Mouse (Mus musculus) limb, embryonic 15.5 days (tissue): ENCODE results near the gene Aldh18a1. TPM values are rescaled to one million over a fixed set of nuclear protein-coding genes. Genes with fewer than 3 reads are reported as not detected.

ENCODE experiments used
- ATAC-seq: fragments of 200-750 bp; cut with Nextera tagmentation; 2 replicates; pipeline ENCODE4 v1.8.0; 2017; ENCODE audit warnings: low read depth, moderate TSS enrichment; ENCODE audit not compliant: insufficient number of reproducible peaks, low FRiP score, low TSS enrichment
- H3K27ac ChIP-seq: fragments of 300-500 bp; sonication (generic); 2 replicates; pipeline ENCODE4 v1.5.1; 2015; ENCODE audit warnings: moderate library complexity, mild to moderate bottlenecking, inconsistent platforms
- H3K27me3 ChIP-seq: fragments of 300-500 bp; sonication (generic); 2 replicates; pipeline ENCODE4 v1.6.1; 2015; ENCODE audit warnings: inconsistent platforms
- H3K36me3 ChIP-seq: fragments of 300-500 bp; sonication (generic); 2 replicates; pipeline ENCODE4 v1.6.1; 2015; ENCODE audit warnings: inconsistent platforms
- H3K4me1 ChIP-seq: fragments of 300-500 bp; sonication (generic); 2 replicates; pipeline ENCODE4 v1.6.1; 2015; ENCODE audit warnings: inconsistent platforms
- H3K4me2 ChIP-seq: fragments of 300-500 bp; sonication (generic); 2 replicates; pipeline ENCODE4 v1.6.1; 2015; ENCODE audit warnings: mild to moderate bottlenecking, inconsistent platforms
- H3K4me3 ChIP-seq: fragments of 300-500 bp; sonication (generic); 2 replicates; pipeline ENCODE4 v1.5.1; 2015; ENCODE audit warnings: mild to moderate bottlenecking, inconsistent platforms
- H3K9ac ChIP-seq: fragments of 300-500 bp; sonication (generic); 2 replicates; pipeline ENCODE4 v1.6.1; 2015; ENCODE audit warnings: inconsistent platforms
- H3K9me3 ChIP-seq: fragments of 300-500 bp; sonication (generic); 2 replicates; pipeline ENCODE4 v1.6.1; 2016; ENCODE audit warnings: inconsistent platforms
- WGBS: fragments of 180-500 bp; shearing (Covaris S2); methylation state at CpG from one replicate; pipeline ENCODE4 v1.1.7; 2015; 5-methylcytosine and 5-hydroxymethylcytosine counted together
- polyA plus RNA-seq: library from polyadenylated mRNA; unstranded; fragments of >200 nt; fragmentation: Nextera tagmentation; extraction: Ambion mirVana; gene quantifications from 2 replicates; pipeline ENCODE4 v1.2.1, GENCODE M21; 2015

The Aldh18a1 gene
- polyA plus RNA-seq, 1 experiment from 2014 or later: 78.0 TPM

DNA sequence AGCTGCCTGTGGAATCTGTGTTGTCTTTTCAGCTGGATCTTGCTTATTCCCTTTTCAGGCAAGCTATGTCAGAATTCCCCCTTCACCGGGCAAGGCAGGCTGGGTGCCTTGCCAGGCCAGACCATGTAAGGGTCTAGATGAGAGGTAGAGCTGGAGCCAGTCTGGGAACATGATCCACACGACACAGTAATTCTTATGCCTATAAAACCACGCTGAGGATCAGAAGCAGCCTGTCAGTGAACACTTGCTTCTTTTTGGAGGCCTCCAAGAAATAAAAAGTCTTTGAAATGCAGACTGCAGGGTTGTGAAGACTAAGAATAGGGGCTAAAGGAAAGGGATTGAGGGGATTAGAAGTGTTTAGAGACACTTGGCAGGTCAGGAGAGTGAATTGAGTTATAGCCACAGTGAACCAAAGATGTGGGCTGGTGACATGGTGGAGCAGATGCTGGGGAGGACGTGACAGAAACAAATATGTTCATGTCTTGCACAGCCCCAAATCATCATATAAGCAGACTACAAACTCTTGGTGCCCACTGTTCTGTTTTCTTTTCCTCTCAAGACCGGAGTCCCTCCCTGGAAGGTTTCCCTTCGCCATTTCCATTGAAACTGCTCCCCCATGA, 38.6 kb downstream of the Aldh18a1 start:
- Histone ChIP-seq H3K9ac (no peak overlapping the region), H3K4me2 (no peak overlapping the region), H3K27ac (no peak overlapping the region), H3K9me3 (no peaks in the 10 kb centered on the region), H3K36me3 (peaks cover 34% of the 10 kb centered on the region), H3K4me1 (0 out of 2 replicates have a peak, but pooled peaks cover 9% of the 10 kb centered on the region), H3K4me3 (no peak overlapping the region), H3K27me3 (no peaks in the 10 kb centered on the region)
- ATAC-seq: no peak
- 54% methylated on average over 6 of the region's 6 CpGs for WGBS

DNA sequence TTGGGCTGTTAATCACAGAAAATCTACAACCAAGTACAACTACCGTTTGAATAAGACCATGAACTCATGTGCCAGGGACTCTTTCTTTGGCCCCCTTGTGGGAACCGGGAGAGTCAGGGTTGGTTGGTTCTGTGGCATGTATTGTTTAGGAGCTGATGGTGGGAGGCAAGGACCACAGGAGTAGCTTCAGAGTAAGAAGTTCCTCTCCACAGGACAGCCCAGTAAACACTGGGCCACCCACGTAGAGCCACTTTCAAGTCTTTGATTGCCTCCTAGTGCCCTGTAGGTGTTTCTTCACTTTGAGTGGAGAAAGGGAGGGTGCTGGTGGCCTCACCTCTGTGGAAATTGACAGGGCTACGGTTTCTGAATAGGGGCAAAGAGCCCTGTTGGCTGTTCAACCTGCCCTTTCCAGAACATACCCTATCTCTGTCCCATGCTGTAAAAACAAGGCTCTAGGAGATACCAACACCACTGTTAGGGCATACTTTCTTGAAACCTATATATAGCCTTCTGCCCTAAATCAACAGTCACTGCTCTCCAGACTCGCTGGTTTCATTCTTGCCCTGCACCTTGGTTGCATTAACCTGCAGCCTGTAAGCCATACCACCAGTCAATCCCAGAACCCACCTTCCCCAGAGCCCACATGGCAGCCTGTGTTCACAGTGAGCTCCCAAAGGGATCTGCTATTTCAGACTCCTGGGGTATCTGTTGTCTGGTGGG, 39.3 kb downstream of the Aldh18a1 start:
- no peaks in the 10 kb centered on the region for H3K27me3 ChIP-seq
- WGBS: 38% methylated on average over 5 of the region's 5 CpGs
- H3K4me2 ChIP-seq: no peak overlapping the region
- H3K27ac ChIP-seq: no peak overlapping the region
- H3K9me3 ChIP-seq: no peaks in the 10 kb centered on the region
- 0 out of 2 replicates have a peak, but pooled peaks cover 9% of the 10 kb centered on the region for H3K4me1 ChIP-seq
- no peak for ATAC-seq
- H3K36me3 ChIP-seq: peaks cover 28% of the 10 kb centered on the region
- no peak overlapping the region for H3K4me3 ChIP-seq
- H3K9ac ChIP-seq: no peak overlapping the region

DNA sequence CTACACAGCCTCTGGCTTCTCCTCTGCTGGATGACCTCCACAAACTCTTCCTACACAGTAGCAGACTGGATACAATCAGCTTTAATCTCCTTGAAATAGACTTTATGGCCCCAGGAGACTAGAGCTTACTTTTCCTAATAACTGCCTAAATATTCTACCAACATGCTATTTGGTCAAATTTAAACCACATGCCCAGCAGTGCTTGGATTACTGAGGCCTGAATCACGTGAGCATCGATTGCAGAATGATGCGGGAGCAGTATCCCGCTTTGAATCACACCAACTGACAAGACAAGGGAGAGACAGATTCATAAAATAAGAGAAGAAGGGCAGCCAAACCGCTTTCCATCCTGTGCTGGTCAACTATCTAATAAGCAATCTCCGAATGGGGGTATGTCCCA, 39.9 kb downstream of the Aldh18a1 start:
- Histone ChIP-seq H3K27me3 (no peaks in the 10 kb centered on the region), H3K4me2 (no peak overlapping the region), H3K36me3 (peaks cover 22% of the 10 kb centered on the region), H3K9ac (no peak overlapping the region), H3K4me3 (no peak overlapping the region), H3K27ac (no peak overlapping the region), H3K4me1 (0 out of 2 replicates have a peak, but pooled peaks cover 9% of the 10 kb centered on the region), H3K9me3 (no peaks in the 10 kb centered on the region)
- WGBS: 66% methylated on average over 6 of the region's 6 CpGs
- ATAC-seq: no peak

DNA sequence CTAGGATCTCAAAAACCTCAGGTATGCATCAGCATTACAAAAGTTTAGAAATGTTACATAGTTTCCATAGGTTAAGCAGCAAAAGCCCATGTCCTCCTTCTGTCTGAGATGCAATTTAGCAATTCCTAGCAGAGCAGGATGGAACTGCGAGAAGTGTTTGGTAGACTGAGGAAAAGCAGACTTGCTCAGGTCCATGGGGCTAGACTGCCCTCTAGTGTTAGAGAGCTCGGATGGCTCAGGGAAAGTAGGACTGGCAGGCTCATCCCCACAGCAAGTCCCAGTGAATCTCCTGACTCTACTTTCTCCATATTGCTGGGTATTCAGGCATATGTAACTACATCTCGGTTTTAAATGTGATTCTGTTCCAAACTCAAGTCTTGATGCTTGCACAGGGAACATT, 43.4 kb downstream of the Aldh18a1 start:
- no peak for ATAC-seq
- no peaks in the 10 kb centered on the region for H3K9me3 ChIP-seq
- WGBS: 5% methylated on average over 3 of the region's 3 CpGs
- H3K4me1 ChIP-seq: 0 out of 2 replicates have a peak, but pooled peaks cover 9% of the 10 kb centered on the region
- H3K27ac ChIP-seq: no peak overlapping the region
- no peak overlapping the region for H3K4me2 ChIP-seq
- H3K27me3 ChIP-seq: no peaks in the 10 kb centered on the region
- H3K4me3 ChIP-seq: no peak overlapping the region
- no peak overlapping the region for H3K9ac ChIP-seq
- no peaks in the 10 kb centered on the region for H3K36me3 ChIP-seq

DNA sequence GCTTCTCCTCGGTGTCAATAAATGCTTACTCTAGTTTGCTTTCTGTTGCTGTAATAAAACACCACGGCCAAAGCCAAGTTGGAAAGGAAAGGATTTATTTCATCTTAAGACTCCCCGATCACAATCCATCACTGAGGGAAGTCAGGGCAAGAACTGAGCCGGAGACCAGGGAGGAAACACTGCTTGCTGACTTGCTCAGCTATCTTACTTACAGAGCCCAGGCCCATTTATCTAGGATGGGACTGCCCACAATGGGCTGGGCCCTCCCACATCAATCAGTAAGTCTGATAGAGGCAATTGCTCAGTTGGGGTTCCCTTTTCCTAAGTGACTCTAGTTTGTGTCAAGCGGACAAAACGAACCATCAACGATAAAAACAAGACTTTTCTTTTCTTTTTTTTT, 45.5 kb downstream of the Aldh18a1 start:
- Histone ChIP-seq H3K4me1 (no peaks in the 10 kb centered on the region), H3K27ac (no peak overlapping the region), H3K36me3 (no peaks in the 10 kb centered on the region), H3K4me2 (no peak overlapping the region), H3K4me3 (no peak overlapping the region), H3K27me3 (no peaks in the 10 kb centered on the region), H3K9me3 (no peaks in the 10 kb centered on the region), H3K9ac (no peak overlapping the region)
- no peak for ATAC-seq
- 74% methylated on average over 7 of the region's 7 CpGs for WGBS

DNA sequence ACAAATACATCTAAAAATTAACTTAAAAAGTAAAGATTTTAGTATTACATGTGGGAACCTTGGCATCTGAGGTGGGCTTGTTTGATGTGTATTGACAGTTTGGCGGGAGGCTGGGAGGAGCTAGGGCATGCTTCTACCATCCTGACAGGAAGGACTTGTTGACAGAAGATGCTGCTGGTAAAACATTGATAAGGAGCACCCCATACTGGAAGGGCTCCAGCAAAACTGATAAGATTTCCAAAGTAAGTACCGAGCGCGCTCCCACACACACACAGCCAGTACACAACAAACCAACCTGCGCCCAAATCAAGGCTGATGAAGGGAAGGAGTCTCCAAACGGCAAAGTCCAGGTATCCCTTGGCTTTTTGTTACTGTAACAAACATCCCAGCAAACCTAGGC, 51.7 kb downstream of the Aldh18a1 start:
- Histone ChIP-seq H3K36me3 (no peaks in the 10 kb centered on the region), H3K4me2 (no peak overlapping the region), H3K27ac (no peak overlapping the region), H3K9ac (no peak overlapping the region), H3K27me3 (no peaks in the 10 kb centered on the region), H3K4me1 (no peaks in the 10 kb centered on the region), H3K4me3 (no peak overlapping the region), H3K9me3 (no peaks in the 10 kb centered on the region)
- no peak for ATAC-seq
- WGBS: 87% methylated on average over 6 of the region's 6 CpGs

DNA sequence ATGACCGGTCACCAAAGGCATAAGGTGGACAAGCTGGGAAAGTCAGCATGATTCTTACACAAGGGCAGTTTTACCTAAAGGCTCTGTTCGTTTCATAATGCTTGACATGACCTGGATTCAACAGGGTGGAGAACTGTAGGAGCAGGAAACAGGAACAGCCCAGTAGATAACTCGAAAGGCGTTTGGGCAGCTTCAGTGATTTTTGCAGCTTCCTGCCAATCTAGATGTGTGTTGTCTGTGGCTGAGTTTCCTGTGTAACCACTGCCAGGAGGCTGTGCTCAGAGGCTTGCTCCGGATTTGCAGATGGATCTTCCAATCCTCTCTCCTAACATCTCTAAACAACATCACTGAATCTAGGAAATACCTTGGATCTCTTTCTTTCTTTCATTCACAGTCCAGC, 55.7 kb downstream of the Aldh18a1 start:
- ATAC-seq: no peak
- no peak overlapping the region for H3K9ac ChIP-seq
- H3K27me3 ChIP-seq: no peaks in the 10 kb centered on the region
- H3K4me3 ChIP-seq: no peak overlapping the region
- 85% methylated on average over 5 of the region's 5 CpGs for WGBS
- no peak overlapping the region for H3K27ac ChIP-seq
- H3K9me3 ChIP-seq: no peaks in the 10 kb centered on the region
- no peaks in the 10 kb centered on the region for H3K4me1 ChIP-seq
- no peaks in the 10 kb centered on the region for H3K36me3 ChIP-seq
- H3K4me2 ChIP-seq: no peak overlapping the region

DNA sequence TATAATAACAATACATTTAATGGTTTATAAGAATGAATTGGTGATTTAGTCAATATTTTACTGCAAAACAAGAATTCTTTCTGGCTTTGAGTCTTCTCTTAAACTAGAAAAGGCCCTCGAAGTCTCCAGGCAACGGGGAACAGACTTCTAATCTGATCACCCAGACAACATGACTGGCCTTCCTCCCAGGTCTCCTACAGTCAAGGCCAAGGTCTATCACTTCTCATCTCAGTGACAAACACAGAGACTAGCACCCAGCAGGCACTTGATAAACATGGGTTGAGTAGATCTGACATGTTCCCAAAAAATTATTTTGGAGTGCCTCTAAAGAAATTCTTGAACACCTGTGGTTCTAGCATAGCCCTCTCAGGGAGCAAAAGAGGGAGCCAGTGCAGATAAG, 57.9 kb downstream of the Aldh18a1 start:
- H3K27me3 ChIP-seq: no peaks in the 10 kb centered on the region
- no peak overlapping the region for H3K9ac ChIP-seq
- no peak for ATAC-seq
- no peak overlapping the region for H3K4me2 ChIP-seq
- H3K36me3 ChIP-seq: no peaks in the 10 kb centered on the region
- H3K4me1 ChIP-seq: no peaks in the 10 kb centered on the region
- 86% methylated on average over 2 of the region's 2 CpGs for WGBS
- H3K4me3 ChIP-seq: no peak overlapping the region
- H3K27ac ChIP-seq: no peak overlapping the region
- H3K9me3 ChIP-seq: no peaks in the 10 kb centered on the region

DNA sequence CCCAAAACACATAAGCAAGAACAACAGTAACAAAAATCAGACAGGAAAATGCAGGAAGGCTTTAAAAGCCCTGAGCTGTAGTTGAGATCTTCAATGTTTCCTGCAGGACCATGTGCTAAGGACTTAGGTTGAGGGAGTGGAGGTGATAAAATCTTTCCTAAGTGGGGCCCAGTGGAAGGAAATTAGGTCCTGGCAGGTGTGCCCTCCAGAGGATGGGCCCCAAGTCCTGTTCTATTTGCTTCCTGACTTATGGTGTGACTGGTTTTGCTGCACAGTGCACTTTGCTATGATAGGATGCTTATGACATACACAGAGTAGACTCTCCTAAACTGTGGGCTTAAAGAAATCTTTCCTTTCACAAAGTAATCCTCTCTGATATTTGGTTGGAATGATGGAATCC, 60.0 kb downstream of the Aldh18a1 start:
- Histone ChIP-seq H3K4me1 (no peaks in the 10 kb centered on the region), H3K27ac (no peak overlapping the region), H3K4me3 (no peak overlapping the region), H3K9ac (no peak overlapping the region), H3K4me2 (no peak overlapping the region), H3K36me3 (no peaks in the 10 kb centered on the region), H3K27me3 (no peaks in the 10 kb centered on the region), H3K9me3 (no peaks in the 10 kb centered on the region)
- no peak for ATAC-seq

DNA sequence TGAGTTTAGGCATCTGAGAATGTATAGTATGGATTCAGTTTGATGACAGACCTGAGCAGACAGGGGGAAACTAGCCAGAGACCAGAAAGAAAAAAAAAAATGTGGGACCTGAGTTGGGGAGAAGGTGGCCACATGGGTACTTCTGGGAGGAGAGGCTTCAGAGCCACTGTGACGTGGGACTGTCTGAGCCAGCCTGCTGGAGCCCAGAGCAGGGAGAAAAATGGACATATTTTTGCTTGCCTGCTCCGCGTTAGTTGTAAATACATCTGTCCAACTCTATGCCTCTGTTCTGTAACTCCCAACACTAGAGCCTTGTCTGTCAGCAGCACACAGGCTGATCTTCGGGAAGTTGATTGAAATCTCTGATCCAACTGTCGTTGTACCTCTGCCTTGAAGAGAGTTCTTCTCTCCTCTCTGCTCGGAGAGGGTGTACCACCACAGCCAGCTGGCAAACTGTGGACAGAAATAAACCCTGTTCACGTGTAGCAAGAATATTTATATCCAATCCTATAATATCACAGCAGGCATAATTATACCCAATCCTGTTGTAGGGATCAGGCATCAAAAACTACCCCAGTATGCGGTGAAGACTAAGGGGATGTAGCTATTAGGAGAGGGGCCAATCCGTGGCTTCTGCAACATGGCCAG, 61.8 kb downstream of the Aldh18a1 start:
- Histone ChIP-seq H3K4me1 (no peaks in the 10 kb centered on the region), H3K27me3 (no peaks in the 10 kb centered on the region), H3K36me3 (no peaks in the 10 kb centered on the region), H3K4me2 (no peak overlapping the region), H3K27ac (no peak overlapping the region), H3K4me3 (no peak overlapping the region), H3K9ac (no peak overlapping the region), H3K9me3 (no peaks in the 10 kb centered on the region)
- WGBS: 69% methylated on average over 9 of the region's 9 CpGs
- no peak for ATAC-seq

DNA sequence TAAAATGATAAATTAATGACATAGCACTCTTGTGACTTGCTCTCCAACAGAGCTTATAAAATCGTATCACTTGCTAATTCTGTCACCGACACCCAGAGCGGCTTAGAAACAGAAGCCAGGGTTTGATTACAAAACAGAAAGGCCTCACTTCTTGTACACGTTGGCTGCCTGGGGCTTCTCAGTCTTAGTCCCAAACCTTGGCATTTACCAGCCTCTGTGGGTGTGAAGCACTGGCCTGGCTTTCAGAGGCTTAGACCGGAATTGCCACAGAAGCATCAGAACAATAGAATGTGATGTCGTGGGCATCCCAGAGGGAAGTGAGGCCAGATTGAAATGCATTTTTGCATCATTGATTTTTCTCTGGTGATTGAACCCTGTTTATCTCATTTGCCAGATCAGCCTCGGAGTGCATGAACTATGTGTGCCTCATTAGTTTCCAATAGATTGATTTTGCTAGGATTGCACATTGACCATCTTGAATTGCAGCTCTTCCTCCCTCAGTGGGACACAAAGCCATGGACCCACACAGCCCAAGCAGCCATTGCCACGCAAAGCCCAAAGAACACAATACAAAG, 64.7 kb downstream of the Aldh18a1 start:
- Histone ChIP-seq H3K4me3 (no peak overlapping the region), H3K4me2 (no peak overlapping the region), H3K36me3 (no peaks in the 10 kb centered on the region), H3K4me1 (peaks cover 4% of the 10 kb centered on the region), H3K27ac (no peak overlapping the region), H3K27me3 (no peaks in the 10 kb centered on the region), H3K9me3 (no peaks in the 10 kb centered on the region), H3K9ac (no peak overlapping the region)
- no peak for ATAC-seq
- WGBS: 75% methylated on average over 8 of the region's 8 CpGs

DNA sequence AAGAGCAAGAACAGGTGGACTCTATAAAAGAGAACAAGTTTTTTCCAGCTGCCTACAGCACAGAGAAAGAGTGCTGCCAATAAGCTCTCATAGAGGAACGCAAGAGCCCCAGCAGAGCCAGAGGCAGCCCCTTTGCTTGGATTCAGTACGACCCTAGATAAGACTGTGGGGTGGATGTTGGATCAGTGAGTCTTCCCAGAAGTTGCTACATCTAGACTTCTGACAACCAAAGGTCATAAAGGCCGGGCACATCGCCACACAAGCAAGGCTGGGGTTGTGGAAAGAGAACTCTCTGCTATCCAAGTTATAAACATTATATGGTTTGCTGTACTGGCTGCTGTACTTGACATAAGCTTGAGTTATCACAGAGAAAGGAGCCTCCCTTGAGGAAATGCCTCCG, 67.9 kb downstream of the Aldh18a1 start:
- no peak overlapping the region for H3K9ac ChIP-seq
- peaks cover 4% of the 10 kb centered on the region for H3K4me1 ChIP-seq
- no peak overlapping the region for H3K27ac ChIP-seq
- H3K27me3 ChIP-seq: no peaks in the 10 kb centered on the region
- no peaks in the 10 kb centered on the region for H3K36me3 ChIP-seq
- no peak for ATAC-seq
- WGBS: 72% methylated on average over 5 of the region's 5 CpGs
- no peaks in the 10 kb centered on the region for H3K9me3 ChIP-seq
- no peak overlapping the region for H3K4me2 ChIP-seq
- H3K4me3 ChIP-seq: no peak overlapping the region
